Mouse (Mus musculus) right cerebral cortex, postnatal 10 days (tissue): ENCODE measurements around the gene Vegfa.
"Not testable (repeated sequence)": the region's sequence is repeated elsewhere in the genome, so short reads cannot be mapped to it uniquely, and the experiment has no call there.

ENCODE experiments used
- DNase-seq, 2 experiments: peaks; one replicate each; pipeline ENCODE4 v3.0.0; 2021; ENCODE audit warnings: low spot score in 2 of 2

The Vegfa gene

GRCm38 (mm10) chr17:45998363-45998762 is 33.8 kb downstream of the Vegfa start:
- no peak for DNase-seq

- no peak for DNase-seq
Observed at GRCm38 (mm10) chr17:45996921-45997444, 35.2 kb downstream of the Vegfa start.

GRCm38 (mm10) chr17:45994281-45994817 is 37.8 kb downstream of the Vegfa start:
- DNase-seq: no peak

- DNase-seq: no peak
Observed at GRCm38 (mm10) chr17:45986915-45987314, 45.3 kb downstream of the Vegfa start.

GRCm38 (mm10) chr17:45986374-45986773 is 45.8 kb downstream of the Vegfa start:
- no peak for DNase-seq

GRCm38 (mm10) chr17:45983185-45983584 is 49.0 kb downstream of the Vegfa start:
- not testable (repeated sequence) for DNase-seq

GRCm38 (mm10) chr17:45981841-45982240 is 50.3 kb downstream of the Vegfa start:
- no peak for DNase-seq

GRCm38 (mm10) chr17:45979025-45979805 is 53.0 kb downstream of the Vegfa start:
- DNase-seq: no peak

GRCm38 (mm10) chr17:45974461-45974860 is 57.7 kb downstream of the Vegfa start:
- no peak for DNase-seq

- no peak for DNase-seq
Observed at GRCm38 (mm10) chr17:45973214-45973613, 59.0 kb downstream of the Vegfa start.

- no peak for DNase-seq
Observed at GRCm38 (mm10) chr17:45972405-45972804, 59.8 kb downstream of the Vegfa start.

GRCm38 (mm10) chr17:45971800-45972199 is 60.4 kb downstream of the Vegfa start:
- no peak for DNase-seq

- no peak for DNase-seq
Observed at GRCm38 (mm10) chr17:45970741-45971550, 61.2 kb downstream of the Vegfa start.

- DNase-seq: no peak
Observed at GRCm38 (mm10) chr17:45969596-45969995, 62.6 kb downstream of the Vegfa start.

- DNase-seq: no peak
Observed at GRCm38 (mm10) chr17:45968341-45968740, 63.8 kb downstream of the Vegfa start.
